Mouse (Mus musculus): ENCODE results near the gene Tnfrsf17.

- TF ChIP-seq CTCF (IDR thresholded peaks at IDR 0.05; ENCODE audit: low read depth, low read length) (no peak), POLR2A (IDR thresholded peaks at IDR 0.05; ENCODE audit: extremely low read depth, insufficient read depth, low read length) (no peak)
Observed at GRCm38 (mm10) chr16:11282655-11283232, 30.9 kb upstream of the Tnfrsf17 start.
